Mouse (Mus musculus): ENCODE measurements around the gene Il2rb. TPM values are rescaled to one million over a fixed set of nuclear protein-coding genes. Genes with fewer than 3 reads are reported as not detected.

The Il2rb gene
- polyA plus RNA-seq, 1 experiment from 2014 or later = 0.16 TPM

DNA sequence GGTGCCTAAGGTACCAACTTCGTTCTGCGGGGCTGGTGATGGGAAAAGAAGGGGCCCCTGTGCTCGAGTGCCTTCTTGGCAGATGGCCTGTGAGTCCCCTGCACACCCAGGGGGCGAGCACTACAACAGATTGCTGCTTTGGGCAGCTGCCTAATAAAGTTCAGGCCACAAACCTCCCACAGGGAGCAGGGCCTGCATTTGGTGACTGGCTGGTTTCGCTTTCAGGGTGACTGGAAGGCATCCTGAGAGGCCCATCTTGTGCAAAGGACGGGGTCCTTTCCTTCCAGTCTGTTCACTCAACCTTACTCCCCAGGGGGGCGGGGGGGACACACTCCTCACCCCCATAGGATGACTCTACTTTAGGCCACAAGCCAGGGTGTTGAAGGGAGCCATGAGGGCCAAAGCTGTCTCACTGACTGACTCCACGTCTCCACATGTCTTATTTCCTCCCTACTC, 15.1 kb upstream of the Il2rb start:
- H3K27me3 ChIP-seq (ENCODE audit: control insufficient read depth, insufficient read depth, low read length) = no peaks in the 10 kb centered on the region
- H3K4me2 ChIP-seq (ENCODE audit: low read length) = 0 out of 2 replicates have a peak overlapping the region, but pooled peaks have one; percentile 12
- H3K4me3 ChIP-seq (ENCODE audit: control insufficient read depth in 1 of 2, insufficient read depth in 1 of 2, low read depth in 1 of 2, low read length in 2 of 2) = no peak overlapping the region
- 0 out of 4 replicates have a peak overlapping the region, but pooled peaks of 1 of the 2 experiments have one; percentile 1 for H3K27ac ChIP-seq (replicated peaks in 1 of 2; ENCODE audit: control insufficient read depth in 1 of 2, insufficient read depth in 1 of 2, low read depth in 2 of 2, low read length in 2 of 2)
- H3K36me3 ChIP-seq (ENCODE audit: control insufficient read depth, insufficient read depth, low read length) = no peaks in the 10 kb centered on the region
- peaks cover under 1% of the 10 kb centered on the region for H3K9me3 ChIP-seq (ENCODE audit: control insufficient read depth, low read length)
- WGBS = 65% methylated on average over 8 of the region's 8 CpGs
- H3K4me1 ChIP-seq (ENCODE audit: control insufficient read depth in 2 of 2, insufficient read depth in 2 of 2, low read length in 2 of 2) = peaks cover 10 to 16% of the 10 kb centered on the region in 2 experiments
- peak overlapping the region; percentile 62 for H3K9ac ChIP-seq (ENCODE audit: low read length)
- ATAC-seq (ENCODE audit: insufficient number of reproducible peaks, insufficient read depth, low FRiP score, low read depth) = no peak

DNA sequence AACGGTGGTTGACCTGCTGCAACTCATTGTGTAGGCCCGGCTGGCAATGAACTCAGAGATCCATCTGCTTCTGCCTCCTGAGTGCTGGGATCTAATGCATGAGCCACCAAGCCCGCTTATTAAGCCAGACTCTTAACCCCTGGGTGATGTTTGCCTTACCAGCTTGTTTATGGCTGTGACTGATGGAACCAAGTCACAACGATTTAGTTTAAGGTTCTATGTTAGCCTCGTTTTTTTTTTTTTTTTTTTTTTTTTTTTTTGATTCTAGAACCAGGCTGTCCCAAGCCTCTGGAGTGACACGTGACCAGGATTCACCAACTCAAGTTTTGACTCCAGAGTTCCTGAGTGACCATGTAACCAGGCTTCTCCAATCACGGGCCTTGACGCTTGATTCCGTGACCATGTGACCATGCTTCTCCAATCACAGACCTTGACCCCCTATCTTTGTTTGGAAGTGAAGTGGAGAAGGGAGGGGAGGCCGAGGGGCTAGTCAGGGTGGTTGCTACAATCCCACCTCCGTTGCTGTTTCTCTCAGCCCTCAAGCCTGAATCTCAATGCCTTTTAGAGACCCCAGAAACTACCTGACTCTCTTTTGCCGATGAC, 14.3 kb upstream of the Il2rb start:
- Histone ChIP-seq H3K27me3 (ENCODE audit: control insufficient read depth, insufficient read depth, low read length) (no peaks in the 10 kb centered on the region), H3K9me3 (ENCODE audit: control insufficient read depth, low read length) (peaks cover 8% of the 10 kb centered on the region), H3K9ac (ENCODE audit: low read length) (no peak overlapping the region; the same call in 1 of the 2 replicates), H3K4me3 (ENCODE audit: control insufficient read depth in 1 of 2, insufficient read depth in 1 of 2, low read depth in 1 of 2, low read length in 2 of 2) (no peak overlapping the region), H3K27ac (replicated peaks in 1 of 2; ENCODE audit: control insufficient read depth in 1 of 2, insufficient read depth in 1 of 2, low read depth in 2 of 2, low read length in 2 of 2) (0 out of 4 replicates have a peak overlapping the region, but pooled peaks of 1 of the 2 experiments have one; percentile 12), H3K4me2 (ENCODE audit: low read length) (no peak overlapping the region), H3K4me1 (ENCODE audit: control insufficient read depth in 2 of 2, insufficient read depth in 2 of 2, low read length in 2 of 2) (peaks cover 10 to 13% of the 10 kb centered on the region in 2 experiments), H3K36me3 (ENCODE audit: control insufficient read depth, insufficient read depth, low read length) (no peaks in the 10 kb centered on the region)
- 0 out of 2 replicates have a peak, but pooled peaks have one; percentile 13 for ATAC-seq (ENCODE audit: insufficient number of reproducible peaks, insufficient read depth, low FRiP score, low read depth)
- WGBS = 48% methylated on average over 12 of the region's 12 CpGs

- ATAC-seq (ENCODE audit: insufficient number of reproducible peaks, insufficient read depth, low FRiP score, low read depth) = no peak
- peaks cover 12 to 13% of the 10 kb centered on the region in 2 experiments for H3K4me1 ChIP-seq (ENCODE audit: control insufficient read depth in 2 of 2, insufficient read depth in 2 of 2, low read length in 2 of 2)
- no peaks in the 10 kb centered on the region for H3K36me3 ChIP-seq (ENCODE audit: control insufficient read depth, insufficient read depth, low read length)
- 40% methylated on average over 7 of the region's 7 CpGs for WGBS
- no peak overlapping the region for H3K27ac ChIP-seq (replicated peaks in 1 of 2; ENCODE audit: control insufficient read depth in 1 of 2, insufficient read depth in 1 of 2, low read depth in 2 of 2, low read length in 2 of 2)
- H3K9ac ChIP-seq (ENCODE audit: low read length) = no peak overlapping the region
- H3K4me3 ChIP-seq (ENCODE audit: control insufficient read depth in 1 of 2, insufficient read depth in 1 of 2, low read depth in 1 of 2, low read length in 2 of 2) = no peak overlapping the region
- H3K9me3 ChIP-seq (ENCODE audit: control insufficient read depth, low read length) = peaks cover 10% of the 10 kb centered on the region
- H3K27me3 ChIP-seq (ENCODE audit: control insufficient read depth, insufficient read depth, low read length) = no peaks in the 10 kb centered on the region
- no peak overlapping the region for H3K4me2 ChIP-seq (ENCODE audit: low read length)
Observed at GRCm38 (mm10) chr15:78508443-78508842, 13.4 kb upstream of the Il2rb start.

- Histone ChIP-seq H3K9me3 (ENCODE audit: control insufficient read depth, low read length) (peaks cover 13% of the 10 kb centered on the region), H3K27ac (replicated peaks in 1 of 2; ENCODE audit: control insufficient read depth in 1 of 2, insufficient read depth in 1 of 2, low read depth in 2 of 2, low read length in 2 of 2) (no peak overlapping the region), H3K36me3 (ENCODE audit: control insufficient read depth, insufficient read depth, low read length) (no peaks in the 10 kb centered on the region), H3K4me1 (ENCODE audit: control insufficient read depth in 2 of 2, insufficient read depth in 2 of 2, low read length in 2 of 2) (peaks cover 11 to 12% of the 10 kb centered on the region in 2 experiments), H3K4me3 (ENCODE audit: control insufficient read depth in 1 of 2, insufficient read depth in 1 of 2, low read depth in 1 of 2, low read length in 2 of 2) (no peak overlapping the region), H3K27me3 (ENCODE audit: control insufficient read depth, insufficient read depth, low read length) (no peaks in the 10 kb centered on the region), H3K4me2 (ENCODE audit: low read length) (no peak overlapping the region), H3K9ac (ENCODE audit: low read length) (no peak overlapping the region)
- 67% methylated on average over 3 of the region's 3 CpGs for WGBS
- no peak for ATAC-seq (ENCODE audit: insufficient number of reproducible peaks, insufficient read depth, low FRiP score, low read depth)
Observed at GRCm38 (mm10) chr15:78505541-78505940, 10.5 kb upstream of the Il2rb start.

DNA sequence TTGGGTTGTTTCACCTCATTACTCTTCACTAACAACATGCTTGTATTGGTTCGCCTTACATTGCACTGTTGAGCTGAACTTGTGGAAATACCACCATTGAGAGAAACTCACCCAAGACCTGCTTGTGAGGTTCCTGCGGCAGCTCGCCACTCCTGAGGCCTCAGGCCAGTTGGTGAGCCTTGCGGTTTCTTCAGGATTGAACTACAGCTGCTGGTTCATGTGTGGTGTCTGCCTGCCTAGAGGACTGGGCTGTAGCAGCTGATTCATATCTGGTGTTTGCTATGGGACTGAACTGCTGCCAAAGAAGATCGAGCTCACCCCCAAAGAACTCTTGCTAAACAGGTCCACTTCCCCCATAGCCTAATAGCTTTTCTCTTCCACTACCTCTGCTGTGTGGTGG, 9.7 kb upstream of the Il2rb start:
- no peak overlapping the region for H3K9ac ChIP-seq (ENCODE audit: low read length)
- peaks cover 14% of the 10 kb centered on the region for H3K9me3 ChIP-seq (ENCODE audit: control insufficient read depth, low read length)
- ATAC-seq (ENCODE audit: insufficient number of reproducible peaks, insufficient read depth, low FRiP score, low read depth) = no peak
- H3K4me2 ChIP-seq (ENCODE audit: low read length) = no peak overlapping the region
- H3K27ac ChIP-seq (replicated peaks in 1 of 2; ENCODE audit: control insufficient read depth in 1 of 2, insufficient read depth in 1 of 2, low read depth in 2 of 2, low read length in 2 of 2) = no peak overlapping the region
- H3K27me3 ChIP-seq (ENCODE audit: control insufficient read depth, insufficient read depth, low read length) = no peaks in the 10 kb centered on the region
- no peaks in the 10 kb centered on the region for H3K36me3 ChIP-seq (ENCODE audit: control insufficient read depth, insufficient read depth, low read length)
- no peak overlapping the region for H3K4me3 ChIP-seq (ENCODE audit: control insufficient read depth in 1 of 2, insufficient read depth in 1 of 2, low read depth in 1 of 2, low read length in 2 of 2)
- H3K4me1 ChIP-seq (ENCODE audit: control insufficient read depth in 2 of 2, insufficient read depth in 2 of 2, low read length in 2 of 2) = peaks cover 4 to 6% of the 10 kb centered on the region in 2 experiments
- WGBS = 84% methylated on average over 5 of the region's 5 CpGs

DNA sequence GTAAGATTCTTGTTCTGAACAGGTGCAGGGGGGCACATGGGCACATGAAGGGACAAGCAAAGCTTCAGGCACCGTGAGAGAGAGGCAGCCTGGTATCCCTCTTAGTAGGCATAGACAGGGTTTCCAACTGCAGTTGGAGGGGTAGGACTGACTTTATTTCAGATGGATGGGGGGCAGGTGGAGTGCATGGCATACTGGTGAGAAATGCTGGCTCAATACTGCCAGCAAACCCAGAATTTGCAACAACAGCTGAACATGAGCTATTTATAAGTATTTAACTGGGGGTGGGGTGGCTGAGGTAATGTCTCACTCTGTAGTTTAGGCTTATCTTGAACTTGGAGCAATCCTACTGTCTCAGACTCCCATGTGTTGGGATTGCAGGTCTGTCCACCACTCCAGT, 8.9 kb upstream of the Il2rb start:
- Histone ChIP-seq H3K4me1 (ENCODE audit: control insufficient read depth in 2 of 2, insufficient read depth in 2 of 2, low read length in 2 of 2) (peaks cover 0 to 2% of the 10 kb centered on the region in 2 experiments; a peak in 2 of 4 replicates), H3K4me2 (ENCODE audit: low read length) (no peak overlapping the region), H3K36me3 (ENCODE audit: control insufficient read depth, insufficient read depth, low read length) (no peaks in the 10 kb centered on the region), H3K27me3 (ENCODE audit: control insufficient read depth, insufficient read depth, low read length) (no peaks in the 10 kb centered on the region), H3K4me3 (ENCODE audit: control insufficient read depth in 1 of 2, insufficient read depth in 1 of 2, low read depth in 1 of 2, low read length in 2 of 2) (no peak overlapping the region), H3K27ac (replicated peaks in 1 of 2; ENCODE audit: control insufficient read depth in 1 of 2, insufficient read depth in 1 of 2, low read depth in 2 of 2, low read length in 2 of 2) (no peak overlapping the region), H3K9me3 (ENCODE audit: control insufficient read depth, low read length) (peaks cover 14% of the 10 kb centered on the region), H3K9ac (ENCODE audit: low read length) (no peak overlapping the region)
- 86% methylated on average over 1 of the region's 1 CpGs for WGBS
- ATAC-seq (ENCODE audit: insufficient number of reproducible peaks, insufficient read depth, low FRiP score, low read depth) = no peak

GRCm38 (mm10) chr15:78502437-78503132, 7.5 kb upstream of the Il2rb start:
- ATAC-seq (ENCODE audit: insufficient number of reproducible peaks, insufficient read depth, low FRiP score, low read depth) = no peak
- peaks cover 14% of the 10 kb centered on the region for H3K9me3 ChIP-seq (ENCODE audit: control insufficient read depth, low read length)
- no peak overlapping the region for H3K4me3 ChIP-seq (ENCODE audit: control insufficient read depth in 1 of 2, insufficient read depth in 1 of 2, low read depth in 1 of 2, low read length in 2 of 2)
- WGBS = 78% methylated on average over 18 of the region's 18 CpGs
- peaks cover 0 to 2% of the 10 kb centered on the region in 2 experiments; a peak in 2 of 4 replicates for H3K4me1 ChIP-seq (ENCODE audit: control insufficient read depth in 2 of 2, insufficient read depth in 2 of 2, low read length in 2 of 2)
- H3K27me3 ChIP-seq (ENCODE audit: control insufficient read depth, insufficient read depth, low read length) = no peaks in the 10 kb centered on the region
- no peak overlapping the region for H3K27ac ChIP-seq (replicated peaks in 1 of 2; ENCODE audit: control insufficient read depth in 1 of 2, insufficient read depth in 1 of 2, low read depth in 2 of 2, low read length in 2 of 2)
- H3K4me2 ChIP-seq (ENCODE audit: low read length) = no peak overlapping the region
- no peak overlapping the region for H3K9ac ChIP-seq (ENCODE audit: low read length)
- H3K36me3 ChIP-seq (ENCODE audit: control insufficient read depth, insufficient read depth, low read length) = no peaks in the 10 kb centered on the region

Measured in heart, embryonic 14.5 days (tissue).